Mouse (Mus musculus): Measurements from ENCODE around the gene Pparg. TPM values are rescaled to one million over a fixed set of nuclear protein-coding genes. Genes with fewer than 3 reads are reported as not detected.

The Pparg gene
- polyA plus RNA-seq, 1 experiment from 2014 or later, result not detected

GRCm38 (mm10) chr6:115374871-115375852 lies 14.4 kb downstream of the Pparg start:
- Histone ChIP-seq H3K9ac (no peak overlapping the region), H3K27ac (no peak overlapping the region)
- ATAC-seq, result no peak

DNA sequence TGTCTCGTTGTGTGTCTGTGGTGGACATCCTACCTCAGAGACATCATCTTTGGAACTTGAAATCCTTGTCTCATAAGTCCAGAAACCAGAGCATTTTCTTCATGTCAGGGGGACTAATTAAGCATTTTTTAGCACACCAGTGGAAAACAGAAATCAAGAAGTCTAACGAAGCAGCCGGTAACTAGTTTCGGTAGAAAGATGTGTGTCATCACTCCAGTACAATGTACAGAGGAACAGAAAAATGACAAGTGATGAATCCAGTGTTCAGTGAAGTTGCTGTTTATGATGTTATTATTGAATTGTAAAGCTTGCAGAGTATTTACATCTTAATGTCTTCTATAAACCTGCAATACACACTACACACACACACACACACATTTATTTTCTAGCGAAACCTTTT lies 19.8 kb downstream of the Pparg start:
- H3K9me3 ChIP-seq (replicated peaks), result no peaks in the 10 kb centered on the region
- no peak overlapping the region for H3K27ac ChIP-seq
- H3K4me3 ChIP-seq, result no peak overlapping the region
- ATAC-seq, result no peak
- no peaks in the 10 kb centered on the region for H3K27me3 ChIP-seq
- H3K9ac ChIP-seq, result no peak overlapping the region
- no peaks in the 10 kb centered on the region for H3K4me1 ChIP-seq
- 91% methylated on average over 5 of the region's 5 CpGs for WGBS
- no peak overlapping the region for H3K4me2 ChIP-seq
- H3K36me3 ChIP-seq (ENCODE audit: poor library complexity, severe bottlenecking), result no peaks in the 10 kb centered on the region

More at GRCm38 (mm10) chr6:115374871-115375852, 14.4 kb downstream of the Pparg start:
- H3K27me3 ChIP-seq, result no peaks in the 10 kb centered on the region
- 87% methylated on average over 5 of the region's 5 CpGs for WGBS
- H3K4me2 ChIP-seq, result no peak overlapping the region
- no peaks in the 10 kb centered on the region for H3K4me1 ChIP-seq
- H3K9me3 ChIP-seq (replicated peaks), result no peaks in the 10 kb centered on the region
- H3K4me3 ChIP-seq, result no peak overlapping the region
- H3K36me3 ChIP-seq (ENCODE audit: poor library complexity, severe bottlenecking), result no peaks in the 10 kb centered on the region

GRCm38 (mm10) chr6:115382712-115383111 lies 22.0 kb downstream of the Pparg start:
- WGBS, result 82% methylated on average over 5 of the region's 5 CpGs
- H3K9ac ChIP-seq, result no peak overlapping the region
- no peak for ATAC-seq
- no peaks in the 10 kb centered on the region for H3K36me3 ChIP-seq (ENCODE audit: poor library complexity, severe bottlenecking)
- H3K4me2 ChIP-seq, result no peak overlapping the region
- H3K4me1 ChIP-seq, result no peaks in the 10 kb centered on the region
- H3K27me3 ChIP-seq, result no peaks in the 10 kb centered on the region
- H3K4me3 ChIP-seq, result no peak overlapping the region
- H3K9me3 ChIP-seq (replicated peaks), result no peaks in the 10 kb centered on the region
- no peak overlapping the region for H3K27ac ChIP-seq

DNA sequence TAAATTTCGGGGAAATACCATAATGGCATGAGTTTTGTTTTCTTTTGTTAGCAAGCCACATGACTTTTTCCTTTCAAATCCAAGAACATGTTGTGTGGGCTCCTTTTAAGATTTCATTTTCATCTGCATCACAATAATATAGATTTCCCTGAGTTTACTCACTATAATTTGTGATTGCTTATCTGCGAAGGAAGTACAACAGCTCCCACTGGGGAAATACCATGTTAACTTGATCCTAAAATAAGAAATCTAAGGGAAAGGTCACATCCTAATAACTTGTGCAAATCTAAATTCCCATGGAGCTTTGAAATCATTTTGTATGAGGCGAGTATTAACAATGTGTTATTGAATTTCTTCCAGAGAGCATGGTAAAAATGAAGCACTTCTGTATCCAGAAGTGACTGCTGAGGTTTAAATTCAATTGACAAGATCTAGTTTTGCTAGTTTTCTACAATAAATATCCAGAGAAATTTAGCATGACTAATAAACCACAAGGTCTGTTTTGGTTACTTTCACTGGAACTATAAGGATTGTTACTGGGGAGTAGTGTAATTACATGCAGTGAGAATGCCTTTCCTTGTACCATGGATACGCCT lies 29.3 kb downstream of the Pparg start:
- Histone ChIP-seq H3K4me1 (no peaks in the 10 kb centered on the region), H3K4me3 (no peak overlapping the region), H3K27me3 (no peaks in the 10 kb centered on the region), H3K9ac (no peak overlapping the region), H3K9me3 (replicated peaks) (no peaks in the 10 kb centered on the region), H3K4me2 (no peak overlapping the region), H3K36me3 (ENCODE audit: poor library complexity, severe bottlenecking) (no peaks in the 10 kb centered on the region), H3K27ac (no peak overlapping the region)
- WGBS, result 79% methylated on average over 4 of the region's 4 CpGs
- no peak for ATAC-seq

DNA sequence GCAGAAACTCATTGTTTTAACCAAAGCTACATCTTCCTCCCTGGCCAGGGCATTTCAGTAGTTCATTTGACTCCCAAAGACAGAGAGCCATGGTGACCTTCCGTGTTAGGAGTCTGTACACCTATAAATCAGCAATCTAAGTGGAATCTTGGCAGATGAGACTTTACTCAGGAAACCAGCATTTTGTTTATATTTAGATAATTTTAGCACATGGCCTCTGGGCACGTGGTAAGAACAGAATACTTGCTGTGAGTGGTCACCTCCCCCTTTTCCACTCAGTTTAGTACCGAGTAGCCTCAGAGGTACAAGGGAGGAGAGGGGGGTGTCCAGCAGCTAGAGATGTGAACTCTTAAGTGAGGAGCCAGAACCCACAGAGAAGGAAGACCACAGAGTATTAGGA lies 36.2 kb downstream of the Pparg start:
- H3K9me3 ChIP-seq (replicated peaks), result no peaks in the 10 kb centered on the region
- no peak for ATAC-seq
- no peaks in the 10 kb centered on the region for H3K36me3 ChIP-seq (ENCODE audit: poor library complexity, severe bottlenecking)
- H3K4me1 ChIP-seq, result no peaks in the 10 kb centered on the region
- H3K27ac ChIP-seq, result no peak overlapping the region
- H3K9ac ChIP-seq, result no peak overlapping the region
- no peak overlapping the region for H3K4me2 ChIP-seq
- no peaks in the 10 kb centered on the region for H3K27me3 ChIP-seq
- H3K4me3 ChIP-seq, result no peak overlapping the region
- WGBS, result 74% methylated on average over 3 of the region's 3 CpGs

- Histone ChIP-seq H3K27me3 (no peaks in the 10 kb centered on the region), H3K4me1 (no peaks in the 10 kb centered on the region), H3K27ac (no peak overlapping the region), H3K4me3 (no peak overlapping the region), H3K9me3 (replicated peaks) (no peaks in the 10 kb centered on the region), H3K9ac (no peak overlapping the region), H3K36me3 (ENCODE audit: poor library complexity, severe bottlenecking) (no peaks in the 10 kb centered on the region), H3K4me2 (no peak overlapping the region)
- WGBS, result 47% methylated on average over 2 of the region's 2 CpGs
- no peak for ATAC-seq
Observed at GRCm38 (mm10) chr6:115404354-115404753, 43.6 kb downstream of the Pparg start.

DNA sequence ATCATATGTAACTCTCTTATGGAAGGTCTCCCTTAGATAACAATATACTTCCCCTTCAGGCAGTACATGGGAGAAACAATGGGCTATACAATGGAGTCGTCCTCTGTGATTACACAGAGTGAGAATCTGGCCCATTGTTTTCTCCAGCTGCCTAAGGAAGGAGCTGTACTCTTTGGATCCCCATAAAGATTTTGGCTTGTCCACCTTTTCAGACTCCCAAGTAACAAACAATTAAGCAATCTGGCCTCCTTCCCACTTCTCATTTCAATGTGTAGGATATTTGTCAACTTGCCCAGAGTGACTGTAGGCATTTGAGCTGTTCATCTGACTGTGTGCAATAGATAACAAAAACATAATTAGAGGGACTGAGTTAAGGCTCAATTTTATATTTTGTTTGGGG lies 50.7 kb downstream of the Pparg start:
- no peaks in the 10 kb centered on the region for H3K9me3 ChIP-seq (replicated peaks)
- no peak overlapping the region for H3K4me3 ChIP-seq
- peaks cover 7% of the 10 kb centered on the region; the same call in 1 of the 2 replicates for H3K4me1 ChIP-seq
- no peak for ATAC-seq
- no peaks in the 10 kb centered on the region for H3K27me3 ChIP-seq
- H3K9ac ChIP-seq, result no peak overlapping the region
- no peak overlapping the region for H3K4me2 ChIP-seq
- WGBS, result 3% methylated on average over 1 of the region's 1 CpGs
- H3K36me3 ChIP-seq (ENCODE audit: poor library complexity, severe bottlenecking), result no peaks in the 10 kb centered on the region
- H3K27ac ChIP-seq, result no peak overlapping the region

DNA sequence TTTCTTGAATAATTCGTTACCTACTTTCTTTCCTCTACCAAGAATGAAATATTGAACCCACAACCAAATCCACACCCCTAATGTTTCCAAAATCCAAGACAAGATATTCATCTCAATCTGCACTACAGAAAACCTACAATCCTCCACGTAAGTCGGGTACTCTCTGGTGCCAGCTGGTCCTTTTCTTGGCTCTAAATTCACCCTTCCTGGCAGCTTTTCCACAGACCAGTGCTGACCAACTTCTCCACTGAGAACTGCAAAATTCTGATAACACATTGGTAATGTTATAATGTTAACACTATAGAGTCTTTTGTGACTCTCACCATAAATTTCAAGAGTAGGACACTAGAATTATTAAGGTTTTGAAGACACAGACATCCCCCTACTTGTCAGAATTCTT lies 57.4 kb downstream of the Pparg start:
- Histone ChIP-seq H3K4me2 (no peak overlapping the region), H3K27me3 (no peaks in the 10 kb centered on the region), H3K27ac (no peak overlapping the region), H3K9ac (no peak overlapping the region), H3K4me3 (no peak overlapping the region), H3K4me1 (no peaks in the 10 kb centered on the region), H3K9me3 (replicated peaks) (no peaks in the 10 kb centered on the region), H3K36me3 (ENCODE audit: poor library complexity, severe bottlenecking) (no peaks in the 10 kb centered on the region)
- 90% methylated on average over 3 of the region's 3 CpGs for WGBS
- ATAC-seq, result no peak

DNA sequence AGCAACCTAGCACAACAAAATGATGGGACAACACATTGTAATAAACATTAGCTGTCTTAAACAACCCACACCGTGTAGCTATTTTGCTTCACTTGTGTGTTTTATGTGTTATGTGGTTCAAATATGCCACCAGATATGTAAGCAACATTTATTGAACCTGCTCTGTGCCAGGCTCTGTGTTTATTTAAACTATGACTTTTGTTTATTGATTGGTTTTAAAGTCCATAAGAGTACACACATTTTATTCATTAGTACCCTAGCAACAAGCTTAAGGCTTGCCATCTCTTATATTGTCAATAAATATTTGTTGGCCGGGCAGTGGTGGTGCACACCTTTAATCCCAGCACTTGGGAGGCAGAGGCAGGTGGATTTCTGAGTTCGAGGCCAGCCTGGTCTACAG lies 58.2 kb downstream of the Pparg start:
- ATAC-seq, result no peak
- Histone ChIP-seq H3K9me3 (replicated peaks) (no peaks in the 10 kb centered on the region), H3K27ac (no peak overlapping the region), H3K9ac (no peak overlapping the region), H3K4me1 (no peaks in the 10 kb centered on the region), H3K4me3 (no peak overlapping the region), H3K27me3 (no peaks in the 10 kb centered on the region), H3K4me2 (no peak overlapping the region), H3K36me3 (ENCODE audit: poor library complexity, severe bottlenecking) (no peaks in the 10 kb centered on the region)
- 88% methylated on average over 3 of the region's 3 CpGs for WGBS

DNA sequence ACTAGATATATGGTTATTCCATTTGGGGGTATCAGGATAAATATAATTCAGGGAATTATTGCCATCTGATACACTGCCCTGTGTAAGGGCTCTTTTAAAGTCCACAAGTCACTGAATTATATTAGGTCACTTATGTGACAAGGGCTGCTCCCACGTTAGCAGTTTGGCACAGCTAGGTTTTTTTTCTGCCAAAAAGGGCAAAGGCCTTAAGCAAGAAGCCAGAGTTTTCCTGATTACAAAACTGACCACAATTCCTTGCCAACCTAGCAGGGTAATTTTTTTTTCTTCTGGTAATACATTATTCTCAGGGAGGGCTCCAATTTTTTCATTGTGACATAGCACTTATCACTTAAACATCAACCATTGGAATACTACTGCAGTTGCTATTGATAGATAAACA lies 60.2 kb downstream of the Pparg start:
- 67% methylated on average over 1 of the region's 1 CpGs for WGBS
- ATAC-seq, result no peak
- H3K9ac ChIP-seq, result no peak overlapping the region
- no peak overlapping the region for H3K4me3 ChIP-seq
- no peak overlapping the region for H3K27ac ChIP-seq
- H3K9me3 ChIP-seq (replicated peaks), result no peaks in the 10 kb centered on the region
- H3K27me3 ChIP-seq, result no peaks in the 10 kb centered on the region
- H3K36me3 ChIP-seq (ENCODE audit: poor library complexity, severe bottlenecking), result no peaks in the 10 kb centered on the region
- no peak overlapping the region for H3K4me2 ChIP-seq
- no peaks in the 10 kb centered on the region for H3K4me1 ChIP-seq

GRCm38 (mm10) chr6:115421665-115422064 lies 60.9 kb downstream of the Pparg start:
- Histone ChIP-seq H3K4me3 (no peak overlapping the region), H3K27ac (no peak overlapping the region), H3K4me1 (no peaks in the 10 kb centered on the region), H3K9ac (no peak overlapping the region), H3K9me3 (replicated peaks) (no peaks in the 10 kb centered on the region), H3K4me2 (no peak overlapping the region), H3K36me3 (ENCODE audit: poor library complexity, severe bottlenecking) (no peaks in the 10 kb centered on the region), H3K27me3 (no peaks in the 10 kb centered on the region)
- ATAC-seq, result no peak
- WGBS, result 82% methylated on average over 4 of the region's 4 CpGs

GRCm38 (mm10) chr6:115424433-115424832 lies 63.7 kb downstream of the Pparg start:
- Histone ChIP-seq H3K9me3 (replicated peaks) (no peaks in the 10 kb centered on the region), H3K4me2 (no peak overlapping the region), H3K27me3 (no peaks in the 10 kb centered on the region), H3K36me3 (ENCODE audit: poor library complexity, severe bottlenecking) (no peaks in the 10 kb centered on the region), H3K9ac (no peak overlapping the region), H3K4me3 (no peak overlapping the region), H3K27ac (no peak overlapping the region), H3K4me1 (no peaks in the 10 kb centered on the region)
- ATAC-seq, result no peak
- 91% methylated on average over 3 of the region's 3 CpGs for WGBS
